Mouse (Mus musculus) neural tube, embryonic 11.5 days (tissue): ENCODE measurements around the gene Uqcrq. TPM values are rescaled to one million over a fixed set of nuclear protein-coding genes. Genes with fewer than 3 reads are reported as not detected.

Experiments used
- ATAC-seq: fragments of 200-750 bp; cut with Nextera tagmentation; 2 replicates; pipeline ENCODE4 v1.8.0; 2017; ENCODE audit warnings: moderate number of reproducible peaks, mild to moderate bottlenecking, moderate TSS enrichment, moderate library complexity; ENCODE audit not compliant: insufficient read depth, low FRiP score, low TSS enrichment
- DNase-seq: peaks from one replicate; pipeline ENCODE4 v3.0.0-alpha.2; 2015; ENCODE audit warnings: low spot score
- H3K27ac ChIP-seq: fragments of 300-500 bp; sonication (generic); 2 replicates; pipeline ENCODE4 v1.5.1; 2014; ENCODE audit warnings: low read depth, mild to moderate bottlenecking, low read length
- H3K27me3 ChIP-seq: fragments of 300-500 bp; sonication (generic); 2 replicates; pipeline ENCODE4 v1.6.1; 2014; ENCODE audit warnings: mild to moderate bottlenecking, low read length, mixed read lengths; ENCODE audit not compliant: control insufficient read depth, insufficient read depth
- H3K36me3 ChIP-seq: fragments of 300-500 bp; sonication (generic); 2 replicates; pipeline ENCODE4 v1.6.1; 2014; ENCODE audit warnings: mild to moderate bottlenecking, low read length, moderate library complexity, mixed read lengths; ENCODE audit not compliant: control insufficient read depth, insufficient read depth
- H3K4me1 ChIP-seq: fragments of 300-500 bp; sonication (generic); 2 replicates; pipeline ENCODE4 v1.6.1; 2014; ENCODE audit warnings: low read length, mixed read lengths; ENCODE audit not compliant: control insufficient read depth, insufficient read depth
- H3K4me2 ChIP-seq: fragments of 300-500 bp; sonication (generic); 2 replicates; pipeline ENCODE4 v1.6.1; 2014; ENCODE audit warnings: low read depth, mild to moderate bottlenecking, moderate library complexity
- H3K4me3 ChIP-seq: fragments of 300-500 bp; sonication (generic); 2 replicates; pipeline ENCODE4 v1.5.1; 2014; ENCODE audit warnings: low read depth, low read length
- H3K9ac ChIP-seq: fragments of 300-500 bp; sonication (generic); 2 replicates; pipeline ENCODE4 v1.6.1; 2014; ENCODE audit warnings: mild to moderate bottlenecking, low read length
- H3K9me3 ChIP-seq: fragments of 300-500 bp; sonication (generic); 2 replicates; pipeline ENCODE4 v1.6.1; 2016; ENCODE audit warnings: low read length; ENCODE audit not compliant: control insufficient read depth
- WGBS: fragments of 180-500 bp; shearing (Covaris S2); extraction: QIAGEN DNeasy Blood & Tissue Kit; methylation state at CpG from one replicate; pipeline ENCODE4 v1.1.7; 2014; 5-methylcytosine and 5-hydroxymethylcytosine counted together
- microRNA-seq: library from miRNA; unstranded; fragments of <30 nt; microRNA quantifications from one replicate; pipeline ENCODE4, GENCODE M21; 2016
- polyA plus RNA-seq: library from polyadenylated mRNA; unstranded; fragments of >200 nt; fragmentation: Nextera tagmentation; extraction: Ambion mirVana; gene quantifications from 2 replicates; pipeline ENCODE4 v1.2.1, GENCODE M21; 2014

Gene Uqcrq
- polyA plus RNA-seq, 1 experiment from 2014 or later, result 559 TPM

GRCm38 (mm10) chr11:53413871-53414270, 16.8 kb downstream of the Uqcrq start:
- no peak overlapping the region for H3K4me2 ChIP-seq
- no peak overlapping the region for H3K4me3 ChIP-seq
- H3K36me3 ChIP-seq, result peaks cover 12% of the 10 kb centered on the region
- DNase-seq, result no peak
- H3K9me3 ChIP-seq, result no peaks in the 10 kb centered on the region
- WGBS, result 92% methylated on average over 4 of the region's 4 CpGs
- ATAC-seq, result no peak
- no peak overlapping the region for H3K9ac ChIP-seq
- H3K27ac ChIP-seq, result no peak overlapping the region
- no peaks in the 10 kb centered on the region for H3K27me3 ChIP-seq
- H3K4me1 ChIP-seq, result no peaks in the 10 kb centered on the region

GRCm38 (mm10) chr11:53411738-53412137, 18.9 kb downstream of the Uqcrq start:
- H3K4me1 ChIP-seq, result no peaks in the 10 kb centered on the region
- no peaks in the 10 kb centered on the region for H3K9me3 ChIP-seq
- no peak overlapping the region for H3K4me2 ChIP-seq
- no peak overlapping the region for H3K27ac ChIP-seq
- H3K27me3 ChIP-seq, result no peaks in the 10 kb centered on the region
- ATAC-seq, result no peak
- no peak overlapping the region for H3K9ac ChIP-seq
- no peak overlapping the region for H3K4me3 ChIP-seq
- H3K36me3 ChIP-seq, result peaks cover 17% of the 10 kb centered on the region
- DNase-seq, result no peak

- no peak overlapping the region for H3K4me2 ChIP-seq
- no peaks in the 10 kb centered on the region for H3K4me1 ChIP-seq
- DNase-seq (no peak), ATAC-seq (no peak)
- no peaks in the 10 kb centered on the region for H3K9me3 ChIP-seq
- H3K36me3 ChIP-seq, result peaks cover 14% of the 10 kb centered on the region
- no peak overlapping the region for H3K4me3 ChIP-seq
- WGBS, result 92% methylated on average over 1 of the region's 1 CpGs
- no peaks in the 10 kb centered on the region for H3K27me3 ChIP-seq
- H3K27ac ChIP-seq, result no peak overlapping the region
- no peak overlapping the region for H3K9ac ChIP-seq
These were observed 27.0 kb downstream of the Uqcrq start for GRCm38 (mm10) chr11:53403638-53404037.

- no peaks in the 10 kb centered on the region for H3K27me3 ChIP-seq
- no peak overlapping the region for H3K4me3 ChIP-seq
- H3K36me3 ChIP-seq, result peaks cover 6% of the 10 kb centered on the region
- no peak overlapping the region for H3K27ac ChIP-seq
- no peak overlapping the region for H3K4me2 ChIP-seq
- DNase-seq, result no peak
- 88% methylated on average over 1 of the region's 1 CpGs for WGBS
- H3K9ac ChIP-seq, result no peak overlapping the region
- no peaks in the 10 kb centered on the region for H3K4me1 ChIP-seq
- ATAC-seq, result no peak
- H3K9me3 ChIP-seq, result no peaks in the 10 kb centered on the region
These were observed 36.8 kb downstream of the Uqcrq start for GRCm38 (mm10) chr11:53393856-53394255.

- Histone ChIP-seq H3K4me1 (no peaks in the 10 kb centered on the region), H3K27ac (no peak overlapping the region), H3K9me3 (no peaks in the 10 kb centered on the region), H3K36me3 (peaks cover 5% of the 10 kb centered on the region), H3K4me3 (no peak overlapping the region), H3K27me3 (no peaks in the 10 kb centered on the region), H3K9ac (no peak overlapping the region), H3K4me2 (no peak overlapping the region)
- no peak for ATAC-seq
- no peak for DNase-seq
- 94% methylated on average over 2 of the region's 2 CpGs for WGBS
These were observed 46.7 kb downstream of the Uqcrq start for GRCm38 (mm10) chr11:53383758-53384428.

- Histone ChIP-seq H3K9me3 (no peaks in the 10 kb centered on the region), H3K9ac (no peak overlapping the region), H3K27me3 (no peaks in the 10 kb centered on the region), H3K27ac (no peak overlapping the region), H3K36me3 (no peaks in the 10 kb centered on the region; the same call in 1 of the 2 replicates), H3K4me3 (no peak overlapping the region), H3K4me1 (no peaks in the 10 kb centered on the region), H3K4me2 (no peak overlapping the region)
- WGBS, result 95% methylated on average over 1 of the region's 1 CpGs
- no peak for DNase-seq
- ATAC-seq, result no peak
These were observed 51.7 kb downstream of the Uqcrq start for GRCm38 (mm10) chr11:53378918-53379317.

Small RNA genes within 50 kb of the gene (microRNA-seq; reads per million reads assigned to microRNA genes)
- not detected for gene Mir6920

Other genes starting within 250 kb of the Uqcrq start
- gene Hspa4, start 130.4 kb downstream of the Uqcrq start, polyA plus RNA-seq, result 109 and 115 TPM in 2 replicates
- gene Zcchc10, start 106.2 kb downstream of the Uqcrq start, polyA plus RNA-seq, result 24.8 and 28.5 TPM in 2 replicates
- 39.7 and 47.8 TPM in 2 replicates for gene Aff4, start 80.0 kb downstream of the Uqcrq start, polyA plus RNA-seq
- gene Leap2, start 7.7 kb downstream of the Uqcrq start, polyA plus RNA-seq, result not detected in 2 replicates
- 2.6 and 2.7 TPM in 2 replicates for gene Gdf9, start 192 bp upstream of the Uqcrq start, polyA plus RNA-seq
- gene Gm10447, start 26.3 kb upstream of the Uqcrq start, polyA plus RNA-seq, result not detected in 2 replicates
- gene Shroom1, start 26.4 kb upstream of the Uqcrq start, polyA plus RNA-seq, result 1.5 and 3.1 TPM in 2 replicates
- gene Gm9837, start 39.6 kb upstream of the Uqcrq start, polyA plus RNA-seq, result not detected in 2 replicates
- gene Gm9945, start 49.3 kb upstream of the Uqcrq start, polyA plus RNA-seq, result not detected in 2 replicates
- 0.12 and 0.17 TPM in 2 replicates for gene Sowaha, start 49.4 kb upstream of the Uqcrq start, polyA plus RNA-seq
- 21.5 and 21.8 TPM in 2 replicates for gene Sept8, start 88.4 kb upstream of the Uqcrq start, polyA plus RNA-seq
- 95.4 and 108 TPM in 2 replicates for gene Kif3a, start 136.5 kb upstream of the Uqcrq start, polyA plus RNA-seq
- gene Il4, start 187.8 kb upstream of the Uqcrq start, polyA plus RNA-seq, result 2.5 and 4.0 TPM in 2 replicates
- not detected in 2 replicates for gene Il13, start 203.9 kb upstream of the Uqcrq start, polyA plus RNA-seq